8 mouse cellular contexts compared by ENCODE assay signal in the genomic region with DNA sequence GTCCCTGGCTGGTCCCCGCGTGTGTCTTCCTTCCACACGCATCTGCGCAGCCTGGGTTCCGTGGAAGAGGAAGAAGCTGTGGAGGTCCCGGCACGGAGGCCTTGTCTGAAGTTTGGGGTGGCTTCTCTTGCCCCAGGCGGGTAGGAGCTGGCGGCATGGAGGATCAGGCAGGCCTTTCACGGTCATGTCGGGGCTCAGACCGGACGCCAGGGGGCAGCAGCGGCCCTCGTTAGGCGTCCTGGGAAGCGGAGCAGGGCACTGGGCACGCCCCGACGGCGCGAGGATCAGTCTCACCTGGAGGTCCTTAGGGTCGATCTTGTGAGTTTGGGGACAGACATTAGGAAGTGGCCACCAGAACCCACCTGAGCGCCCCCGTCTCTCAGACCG.
DNase-seq lines count a peak whose midpoint lies in the region; ATAC-seq and TF ChIP-seq lines count a peak whose summit lies in the region.

No protein-coding gene starts in this region.

- no peaks in the 10 kb centered on the region for H3K9me3 ChIP-seq in embryonic facial prominence, embryonic 13.5 days

- intact Hi-C loops in heart, adult 2 months (cut with DNase I), result loop anchor here (2.0 to 5.0 kb wide), 5 partner anchors 134 to 844 kb away; no protein-coding TSS in a partner anchor

- peak overlapping the region; percentile 96 for H3K27ac ChIP-seq in embryonic facial prominence, embryonic 13.5 days
- peak overlapping the region; percentile 58 for H3K27ac ChIP-seq in heart, adult 2 months

- no peaks in the 10 kb centered on the region for H3K36me3 ChIP-seq in embryonic facial prominence, embryonic 13.5 days
- H3K36me3 ChIP-seq in heart, adult 2 months (ENCODE audit: control insufficient read depth, insufficient read depth, low read length), result no peaks in the 10 kb centered on the region

- no peak for TF ChIP-seq POLR2A in heart, adult 2 months (IDR thresholded peaks at IDR 0.05; ENCODE audit: insufficient read depth, low read depth, low read length)

- H3K27me3 ChIP-seq in embryonic facial prominence, embryonic 13.5 days, result peaks cover 26% of the 10 kb centered on the region
- H3K27me3 ChIP-seq in heart, adult 2 months (ENCODE audit: control insufficient read depth, insufficient read depth, low read length), result peaks cover 13% of the 10 kb centered on the region

- ATAC-seq in embryonic facial prominence, embryonic 13.5 days (ENCODE audit: insufficient number of reproducible peaks, insufficient read depth, low FRiP score, low TSS enrichment, low read depth), result peak; percentile 57; the same call in 1 of the 2 replicates

- peak overlapping the region; percentile 68 for H3K4me3 ChIP-seq in embryonic facial prominence, embryonic 13.5 days
- peak overlapping the region; percentile 62 for H3K4me3 ChIP-seq in heart, adult 2 months

- H3K4me1 ChIP-seq in embryonic facial prominence, embryonic 13.5 days, result peaks cover 45% of the 10 kb centered on the region
- peaks cover 2% of the 10 kb centered on the region for H3K4me1 ChIP-seq in heart, adult 2 months (ENCODE audit: control insufficient read depth, insufficient read depth, low read length)

- TF ChIP-seq EP300 in heart, adult 2 months (IDR thresholded peaks at IDR 0.05; ENCODE audit: insufficient read depth, low read depth, low read length), result no peak

- 0% methylated on average over 26 of the region's 26 CpGs for WGBS in embryonic facial prominence, embryonic 13.5 days
- WGBS in heart, adult 2 months, result under 1% methylated on average over 26 of the region's 26 CpGs

- DNase-seq in 3134 (ENCODE audit: extremely low read depth, insufficient read length, low spot score) (peak; percentile 83), liver (peak; percentile 95)
- peak; percentile 92 to 96 for DNase-seq in adrenal gland, postnatal 36 days
- DNase-seq in heart, adult 2 months, result peak; percentile 89 to 90
- peak; percentile 61 to 81 for DNase-seq in kidney, adult 8-10 months
- DNase-seq in monocyte, adult 2 months (ENCODE audit: low read depth in 1 of 2, low spot score in 2 of 2), result peak; percentile 77 to 81
- DNase-seq in spleen, postnatal 14 days (ENCODE audit: low spot score in 2 of 2), result peak; percentile 84 to 90

- H3K79me2 ChIP-seq in heart, adult 2 months (replicated peaks; ENCODE audit: control insufficient read depth, insufficient read depth, low read length), result no peaks in the 10 kb centered on the region

- peak overlapping the region; percentile 97 for H3K4me2 ChIP-seq in embryonic facial prominence, embryonic 13.5 days

- peak overlapping the region; percentile 84 for H3K9ac ChIP-seq in embryonic facial prominence, embryonic 13.5 days
- H3K9ac ChIP-seq in heart, adult 2 months (ENCODE audit: low read depth, low read length), result peak overlapping the region; percentile 61

- TF ChIP-seq CTCF in heart, adult 2 months (IDR thresholded peaks at IDR 0.05), result peak; percentile 99; the same call in 1 of the 2 replicates

Comparison
In these comparisons a context has a peak if more than half of its experiments do, and no peak if none do; other contexts are left out.
1. Peak in every context shown above with its lines: DNase-seq, ATAC-seq, H3K4me3 ChIP-seq and H3K27ac ChIP-seq.